Mouse (Mus musculus) subcutaneous adipose tissue, adult 2 months (tissue): ENCODE measurements around the gene Serinc1. TPM values are rescaled to one million over a fixed set of nuclear protein-coding genes. Genes with fewer than 3 reads are reported as not detected.

Experiments used
- polyA plus RNA-seq: library from polyadenylated mRNA; depleted of rRNA; stranded (reverse); fragments of >200 nt; gene quantifications from 2 replicates; pipeline ENCODE4 v1.2.3, GENCODE M21; 2012; ENCODE audit warnings: low replicate concordance; rRNA removed

Serinc1 gene
- polyA plus RNA-seq: 92.2 and 118 TPM in 2 replicates

DNA sequence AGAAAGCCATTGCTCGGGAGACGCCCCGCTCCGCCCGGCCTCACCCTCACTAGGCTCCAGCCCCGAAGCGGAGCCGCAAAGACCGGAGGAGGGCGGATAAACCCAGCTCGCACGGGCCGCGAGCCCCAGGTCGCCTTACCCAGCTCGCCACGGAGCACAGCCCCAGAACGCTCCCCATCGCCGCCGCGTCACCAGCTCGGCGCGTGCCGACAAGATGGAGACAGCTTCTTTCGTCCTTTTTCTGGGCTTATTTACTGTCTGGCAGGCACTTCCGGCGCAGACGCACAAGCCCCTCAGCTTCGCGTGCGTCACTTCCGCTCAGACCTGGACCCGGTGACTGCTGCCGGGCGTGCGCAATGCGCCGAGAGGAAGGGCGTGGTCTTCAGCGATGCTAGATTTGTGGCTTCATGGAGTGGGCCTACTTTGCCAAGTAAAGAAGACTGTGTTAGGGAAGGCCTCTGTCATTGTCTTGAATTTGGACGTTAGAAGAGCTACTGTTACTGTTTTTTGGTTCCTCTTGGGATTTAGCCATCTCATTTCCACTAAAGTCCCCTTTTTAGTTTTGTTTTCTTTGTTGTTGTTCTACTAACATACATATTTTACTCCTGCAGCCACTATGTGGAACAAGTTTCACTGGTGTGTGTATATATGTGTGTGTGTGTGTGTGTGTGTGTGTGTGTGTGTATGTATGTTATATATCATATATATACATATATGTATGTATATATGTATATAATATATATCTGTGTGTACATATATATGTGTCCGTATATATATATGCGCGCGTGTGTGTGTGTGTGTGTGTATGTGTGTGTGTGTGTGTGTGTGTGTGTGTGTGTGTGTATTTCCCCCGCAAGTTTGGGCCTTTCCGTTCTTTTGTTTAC, at the start of gene Serinc1:
Gene Serinc1, minus strand, starts transcription at position 313 of the 884 bp plus-strand sequence.

DNA sequence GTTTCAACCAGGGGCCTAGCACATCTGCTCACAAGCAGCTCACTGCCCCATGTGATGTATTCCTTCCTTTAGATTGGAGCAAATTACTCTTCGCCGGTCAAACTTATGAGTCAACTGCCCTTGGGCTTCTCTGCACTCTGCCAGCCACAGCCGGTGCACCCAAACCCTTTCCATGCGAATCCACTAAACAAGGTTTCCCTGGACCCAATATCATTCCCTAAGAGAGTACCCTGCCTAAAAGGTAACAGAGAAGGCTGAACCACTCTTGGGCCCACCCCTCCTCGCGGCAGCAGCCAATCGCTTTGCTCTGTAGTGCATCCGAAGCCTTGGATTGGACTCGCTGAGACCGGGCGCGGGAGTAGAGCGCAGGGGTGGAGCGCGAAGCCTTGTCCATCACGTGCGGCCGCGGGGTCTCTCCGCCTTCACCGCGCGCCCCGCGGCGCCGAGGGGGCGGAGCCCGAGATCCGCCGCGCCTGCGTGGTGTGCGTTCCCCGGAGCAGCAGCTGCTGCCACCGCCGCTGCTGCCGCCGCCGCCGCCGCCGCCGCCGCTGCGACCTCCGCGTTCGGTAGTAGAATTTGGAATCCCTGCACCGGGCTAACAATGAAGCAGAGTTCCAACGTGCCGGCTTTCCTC, 46.3 kb downstream of the Serinc1 start, which contains the start of gene Hsf2:
Gene Hsf2, plus strand, starts transcription at position 478 of the 634 bp plus-strand sequence.

Other genes starting within 250 kb of the Serinc1 start
- gene Hsf2, start 46.1 kb downstream of the Serinc1 start, polyA plus RNA-seq: 4.9 and 11.0 TPM in 2 replicates
- gene Pkib, start 99.5 kb upstream of the Serinc1 start, polyA plus RNA-seq: 0.60 and 1.3 TPM in 2 replicates